Mouse (Mus musculus) layer of hippocampus, postnatal 14 days (tissue): ENCODE data around the gene Tmem246. TPM values are rescaled to one million over a fixed set of nuclear protein-coding genes. Genes with fewer than 3 reads are reported as not detected.

Source experiments
- DNase-seq, 2 experiments: peaks; one replicate each; pipeline ENCODE4 v3.0.0; 2021 to 2022; ENCODE audit warnings: low spot score in 2 of 2, mixed read lengths in 1 of 2
- total RNA-seq, 2 experiments: library from RNA; stranded (reverse); gene quantifications; 2 replicates each; pipeline ENCODE4 v1.2.3; 2021

Tmem246 gene
- total RNA-seq, 2 experiments from 2014 or later = 65.7 to 73.9 TPM

GRCm38 (mm10) chr4:49583965-49584831 lies 13.5 kb downstream of the Tmem246 start:
- DNase-seq = no peak

GRCm38 (mm10) chr4:49581256-49581655 lies 16.4 kb downstream of the Tmem246 start:
- DNase-seq = no peak

DNA sequence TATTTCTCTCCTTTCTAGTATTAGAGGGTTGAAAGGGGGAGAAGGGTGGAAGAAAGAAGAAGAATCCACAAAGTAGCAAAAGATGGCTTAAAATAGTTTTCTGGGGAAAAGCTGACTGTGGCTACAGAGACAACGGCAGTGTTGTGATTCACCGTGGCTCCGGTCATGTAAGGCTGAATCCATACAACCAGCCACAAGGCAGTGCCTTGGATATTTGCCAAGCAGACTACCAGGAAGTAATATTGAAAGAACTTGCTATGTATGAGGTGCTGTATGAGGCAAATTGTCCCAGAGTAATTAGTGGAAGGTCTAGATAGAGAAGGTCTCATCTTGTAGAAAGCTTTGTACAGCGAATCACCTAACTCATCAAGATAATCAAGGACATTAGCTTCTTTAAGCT lies 25.5 kb downstream of the Tmem246 start:
- DNase-seq = no peak

GRCm38 (mm10) chr4:49567613-49568012 lies 30.1 kb downstream of the Tmem246 start:
- peak; percentile 46 to 84 for DNase-seq

- DNase-seq = peak; percentile 29 to 30
Measured at GRCm38 (mm10) chr4:49559915-49560772, 37.5 kb downstream of the Tmem246 start.

GRCm38 (mm10) chr4:49558181-49558580 lies 39.5 kb downstream of the Tmem246 start:
- DNase-seq = no peak

DNA sequence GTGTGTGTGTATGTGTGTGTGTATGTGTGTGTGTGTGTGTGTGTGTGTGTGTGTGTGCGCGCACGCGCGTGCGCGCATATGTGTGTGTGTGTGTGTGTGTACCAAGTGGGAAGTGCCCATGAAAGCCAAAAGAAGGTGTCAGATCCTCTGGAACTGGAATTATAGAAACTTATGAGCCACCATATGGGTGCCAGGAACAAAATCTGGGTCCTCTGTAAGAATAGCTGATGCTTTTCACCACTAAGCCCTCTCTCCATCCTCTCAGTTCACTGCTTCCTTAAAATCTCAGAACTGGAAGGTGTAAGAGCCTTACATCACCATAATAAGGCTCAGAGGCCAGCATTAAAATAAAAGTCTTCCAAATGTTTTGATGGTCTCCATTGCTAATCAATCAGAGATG lies 40.3 kb downstream of the Tmem246 start:
- no peak for DNase-seq

DNA sequence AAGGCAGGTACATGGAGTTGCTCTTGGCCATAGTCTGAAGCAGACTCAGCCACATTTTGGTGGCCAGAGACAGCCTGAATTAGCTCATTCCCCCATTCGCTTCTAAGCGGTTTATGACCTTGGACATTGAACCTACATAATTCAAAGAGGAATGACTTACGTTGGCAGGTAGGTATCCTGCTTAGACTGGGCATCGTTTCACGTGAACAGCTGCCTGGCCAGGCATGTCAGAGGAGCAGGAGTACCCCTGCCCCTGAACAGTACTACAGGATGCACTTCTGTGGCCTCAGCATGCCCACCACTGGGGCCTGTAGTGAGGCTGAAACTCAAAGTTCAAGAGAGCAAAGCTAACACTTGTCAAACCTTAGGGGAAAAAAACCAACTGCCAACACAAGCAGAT lies 44.3 kb downstream of the Tmem246 start:
- DNase-seq = no peak

DNA sequence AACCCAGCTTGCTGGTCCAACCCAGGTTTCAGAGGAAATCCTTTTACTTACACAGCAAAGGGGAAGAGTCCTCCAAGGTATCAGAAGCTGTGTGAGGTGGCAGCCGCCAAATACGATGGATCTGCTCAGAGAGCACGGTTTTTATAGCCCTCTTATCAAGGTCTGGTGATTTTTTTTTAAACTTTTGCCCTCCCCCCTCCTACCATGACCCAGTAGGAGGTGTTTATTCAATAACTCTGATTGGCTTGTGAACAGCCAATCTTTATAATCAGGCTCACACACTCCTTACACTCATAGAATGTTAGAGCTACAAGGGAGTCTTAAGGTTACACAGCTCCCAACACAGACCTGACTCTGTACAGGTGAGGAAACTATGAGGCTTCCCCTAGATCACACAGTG lies 48.3 kb downstream of the Tmem246 start, which contains the start of gene Aldob:
Gene Aldob, minus strand, starts transcription at position 164 of the 400 bp plus-strand sequence.
- DNase-seq = no peak

DNA sequence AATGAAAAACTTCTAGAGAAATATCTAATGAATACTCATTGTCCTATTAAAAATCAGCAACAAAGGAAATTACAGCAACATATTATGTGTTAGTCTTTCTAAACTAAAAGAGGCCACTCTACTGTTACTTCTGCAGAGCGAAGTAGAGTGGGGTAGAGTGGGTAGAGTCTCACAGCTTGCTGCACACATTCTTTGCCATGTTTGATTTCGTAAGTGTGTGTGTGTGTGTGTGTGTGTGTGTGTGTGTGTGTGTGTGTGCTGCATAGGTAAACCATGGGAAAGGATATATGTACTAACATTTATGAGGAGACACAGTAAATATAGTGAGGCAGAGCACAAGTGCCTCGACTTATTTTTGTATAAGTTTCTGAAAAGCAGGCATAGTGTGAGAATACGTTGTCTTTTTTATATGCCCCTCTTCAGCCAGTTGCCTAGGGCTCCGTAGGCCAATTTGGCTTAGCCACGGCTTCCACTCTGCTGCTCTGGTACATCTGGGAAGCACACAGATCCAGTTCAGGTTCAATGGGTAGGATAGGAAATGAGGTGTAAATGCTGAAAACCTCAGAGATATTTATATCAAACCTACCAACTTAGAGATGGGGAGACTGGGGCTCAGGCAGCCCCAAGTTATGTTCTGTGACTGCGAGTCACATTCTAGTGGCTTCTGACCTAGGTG lies 50.0 kb downstream of the Tmem246 start:
- DNase-seq = no peak

DNA sequence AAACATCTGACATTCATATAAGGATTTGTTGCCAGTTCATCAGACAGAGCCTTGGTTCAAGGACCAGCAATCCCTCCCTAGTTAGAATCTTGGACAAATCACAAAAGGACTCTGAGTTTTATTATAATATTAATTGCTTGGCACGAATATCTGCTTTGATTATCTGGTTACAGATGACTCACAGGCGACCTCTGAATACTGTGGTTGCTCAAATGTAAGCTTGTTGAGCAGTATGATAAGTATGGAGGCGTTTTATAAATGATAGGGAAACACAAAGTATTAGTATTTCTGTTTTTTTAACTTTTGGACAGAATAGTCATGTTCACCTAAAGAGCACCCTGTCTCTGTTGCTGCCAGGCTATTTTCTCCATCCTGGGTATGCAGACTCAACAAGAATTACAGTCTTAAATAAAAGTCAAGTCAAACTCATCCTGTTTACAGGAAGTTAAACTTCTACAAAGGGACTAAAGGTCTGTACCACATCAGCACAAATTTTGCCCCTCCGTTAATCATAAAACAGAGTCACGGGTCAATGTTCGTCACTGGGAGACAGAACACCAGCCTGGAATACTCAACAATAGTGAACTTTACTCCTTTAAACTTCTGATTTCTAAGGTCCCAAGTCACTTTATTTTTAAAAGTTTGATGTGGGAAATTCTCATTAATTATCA lies 50.7 kb downstream of the Tmem246 start:
- no peak for DNase-seq

DNA sequence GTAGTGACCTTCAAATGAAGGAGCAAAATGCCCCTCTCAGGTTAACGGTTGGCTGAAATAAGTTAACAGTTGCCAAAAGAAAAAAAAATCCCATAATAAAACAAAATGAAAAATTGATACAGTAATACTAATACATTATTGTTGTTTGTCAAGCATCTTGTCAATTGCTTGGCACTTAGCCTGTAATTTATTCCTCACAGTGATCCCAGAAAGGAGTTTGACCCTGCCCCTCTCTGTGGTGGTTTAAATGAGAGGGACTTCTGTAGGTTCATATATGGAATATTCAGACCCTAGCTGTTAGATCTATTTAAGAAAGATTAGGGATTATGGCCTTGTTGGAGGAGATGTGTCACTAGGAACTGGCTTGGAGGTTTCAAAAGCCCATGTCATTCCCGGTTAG lies 51.6 kb downstream of the Tmem246 start:
- DNase-seq = no peak

- no peak for DNase-seq
Measured at GRCm38 (mm10) chr4:49540966-49541365, 56.7 kb downstream of the Tmem246 start.

DNA sequence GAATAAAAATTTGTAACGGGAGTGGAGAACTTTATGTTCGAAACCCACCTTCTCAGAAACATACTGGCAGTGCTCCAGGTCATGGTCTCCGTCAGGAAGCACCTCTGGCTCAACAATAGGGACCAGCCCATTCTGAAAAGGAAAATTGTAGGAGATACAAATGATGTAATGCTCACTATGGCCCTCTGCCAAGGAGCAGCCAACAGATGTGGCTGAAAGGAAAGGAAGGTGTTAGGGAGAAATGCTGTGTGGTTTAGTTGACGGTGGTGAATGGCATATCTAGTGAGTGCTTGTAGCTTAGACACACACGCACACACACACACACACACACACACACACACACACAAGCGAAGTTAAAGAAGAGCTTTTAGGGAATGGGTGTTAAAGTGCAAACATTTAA lies 58.0 kb downstream of the Tmem246 start:
- no peak for DNase-seq

DNA sequence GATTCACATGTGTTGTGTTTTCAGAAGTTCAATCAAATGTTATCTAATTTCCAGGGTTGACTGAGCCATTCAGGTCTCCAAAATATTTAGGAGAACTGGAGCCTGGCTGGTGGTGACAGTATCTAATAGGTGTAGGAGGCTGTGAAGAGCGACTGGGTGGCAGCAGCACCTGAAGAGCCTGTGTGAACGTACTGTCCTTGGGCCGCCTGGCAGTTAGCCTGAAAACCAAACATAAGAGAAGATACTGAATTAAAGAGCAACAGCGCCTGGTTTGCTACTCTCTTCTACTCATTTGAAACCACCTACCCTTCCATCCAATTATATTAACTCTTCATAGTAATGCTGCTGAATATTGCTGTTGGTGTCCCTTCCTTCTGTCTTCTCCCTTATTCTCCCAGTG lies 61.0 kb downstream of the Tmem246 start:
- no peak for DNase-seq

GRCm38 (mm10) chr4:49535675-49536294 lies 61.9 kb downstream of the Tmem246 start:
- DNase-seq = no peak

DNA sequence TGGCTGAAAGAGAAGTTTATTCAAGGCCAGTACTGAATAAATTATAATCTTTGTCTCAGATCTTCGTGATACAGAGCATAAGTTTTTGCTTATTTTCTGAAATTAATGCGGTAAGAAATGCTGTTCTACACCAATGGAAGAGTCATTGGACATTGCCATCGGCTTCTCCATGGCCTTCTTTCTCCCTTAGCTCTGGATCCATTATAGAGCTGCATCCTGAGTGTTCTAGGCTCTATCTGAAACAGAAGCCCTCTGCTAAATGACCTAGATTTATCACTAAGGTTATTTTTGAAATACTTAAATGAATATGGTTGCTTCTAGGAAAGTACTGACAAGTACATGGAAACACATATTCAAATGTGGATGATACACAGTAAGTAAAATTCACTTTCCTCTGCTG lies 62.6 kb downstream of the Tmem246 start:
- no peak for DNase-seq
